In the genomic region with DNA sequence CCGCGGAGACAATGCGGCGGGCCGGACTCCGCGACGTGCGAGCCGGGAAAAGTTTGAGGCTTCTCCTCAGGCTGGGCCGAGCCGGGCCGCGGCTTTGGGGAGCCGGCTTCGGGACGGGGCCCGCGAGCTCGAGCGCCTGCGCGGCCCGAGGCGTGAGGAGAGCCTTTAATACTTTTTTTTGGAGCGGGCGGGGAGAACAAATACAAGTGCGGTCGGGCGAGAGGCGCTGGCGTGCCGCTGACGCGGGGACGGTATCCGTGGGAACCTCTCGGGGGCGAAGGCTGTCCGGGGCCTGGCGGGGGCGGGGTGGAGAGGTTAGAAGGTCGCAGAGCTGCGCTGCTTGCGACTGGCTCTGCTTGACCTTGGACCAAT, we compare ENCODE assay signal across 7 mouse cellular contexts.
A peak's percentile ranks its signal among the peaks of the same experiment; 100 is the strongest.
DNase-seq lines count a peak whose midpoint lies in the region; ATAC-seq and TF ChIP-seq lines count a peak whose summit lies in the region.

No protein-coding gene starts in this region.

- H3K4me3 ChIP-seq in intestine, embryonic 14.5 days (ENCODE audit: low read depth, low read length) = peak overlapping the region; percentile 73
- peak overlapping the region; percentile 80 for H3K4me3 ChIP-seq in midbrain, embryonic 10.5 days
- H3K4me3 ChIP-seq in small intestine, adult 2 months (ENCODE audit: low read depth, low read length) = peak overlapping the region; percentile 82

- H3K9ac ChIP-seq in intestine, embryonic 14.5 days (ENCODE audit: low read length) = peak overlapping the region; percentile 77

- peak; percentile 96 for DNase-seq in adrenal gland, adult 2 months
- DNase-seq in embryo, embryonic 10.5 days (ENCODE audit: low spot score) = peak; percentile 83
- DNase-seq in gastrocnemius, postnatal 14 days = peak; percentile 82
- DNase-seq in intestine, embryonic 14.5 days (ENCODE audit: low spot score) = peak; percentile 85
- DNase-seq in left cerebral cortex, postnatal 25 days (ENCODE audit: low spot score in 2 of 2) = peak; percentile 70
- DNase-seq in midbrain, embryonic 10.5 days (ENCODE audit: low spot score) = peak; percentile 90

- intact Hi-C loops in gastrocnemius, postnatal 14 days (cut with DNase I; ENCODE audit: low total_unique reads) = no loop called here
- intact Hi-C loops in left cerebral cortex, postnatal 25 days (cut with DNase I) = loop anchor here (2.0 kb wide), 1 partner anchor 126 kb away; no protein-coding TSS in a partner anchor

- H3K27me3 ChIP-seq in intestine, embryonic 14.5 days (replicated peaks; ENCODE audit: control insufficient read depth, insufficient read depth, low read length) = no peaks in the 10 kb centered on the region
- no peaks in the 10 kb centered on the region for H3K27me3 ChIP-seq in midbrain, embryonic 10.5 days (ENCODE audit: low read depth, poor library complexity, severe bottlenecking)
- no peaks in the 10 kb centered on the region for H3K27me3 ChIP-seq in small intestine, adult 2 months (ENCODE audit: control insufficient read depth, insufficient read depth, low read length)

- TF ChIP-seq CTCF in small intestine, adult 2 months (IDR thresholded peaks at IDR 0.05; ENCODE audit: extremely low read depth, insufficient read length, insufficient replicate concordance, low read depth, low read length) = no peak

- 0% methylated on average over 42 of the region's 45 CpGs for WGBS in intestine, embryonic 14.5 days
- WGBS in midbrain, embryonic 10.5 days = 0% methylated on average over 45 of the region's 45 CpGs
- WGBS in small intestine, adult 2 months = under 1% methylated on average over 45 of the region's 45 CpGs

- H3K36me3 ChIP-seq in intestine, embryonic 14.5 days (ENCODE audit: control insufficient read depth, insufficient read depth, low read length) = no peaks in the 10 kb centered on the region
- H3K36me3 ChIP-seq in midbrain, embryonic 10.5 days = no peaks in the 10 kb centered on the region
- no peaks in the 10 kb centered on the region for H3K36me3 ChIP-seq in small intestine, adult 2 months (ENCODE audit: control insufficient read depth, insufficient read depth, low read length)

- H3K4me2 ChIP-seq in intestine, embryonic 14.5 days (ENCODE audit: low read length) = peak overlapping the region; percentile 89

- peak overlapping the region; percentile 84 for H3K27ac ChIP-seq in intestine, embryonic 14.5 days (ENCODE audit: low read depth)
- peak overlapping the region; percentile 95 for H3K27ac ChIP-seq in midbrain, embryonic 10.5 days (replicated peaks)
- H3K27ac ChIP-seq in small intestine, adult 2 months (ENCODE audit: insufficient read depth, low read depth, low read length) = peak overlapping the region; percentile 65

- no peaks in the 10 kb centered on the region for H3K9me3 ChIP-seq in intestine, embryonic 14.5 days (ENCODE audit: control insufficient read depth, low read length)
- no peaks in the 10 kb centered on the region for H3K9me3 ChIP-seq in midbrain, embryonic 10.5 days (replicated peaks)

- peaks cover 5% of the 10 kb centered on the region; the same call in 1 of the 2 replicates for H3K4me1 ChIP-seq in intestine, embryonic 14.5 days (replicated peaks; ENCODE audit: control insufficient read depth, insufficient read depth, low read length)
- H3K4me1 ChIP-seq in midbrain, embryonic 10.5 days = peaks cover 36% of the 10 kb centered on the region
- no peaks in the 10 kb centered on the region for H3K4me1 ChIP-seq in small intestine, adult 2 months (ENCODE audit: control insufficient read depth, insufficient read depth, insufficient read length, low read length)

- TF ChIP-seq POLR2A in small intestine, adult 2 months (IDR thresholded peaks at IDR 0.05; ENCODE audit: low read depth, low read length) = no peak

- no peak; the same call in 1 of the 2 replicates for ATAC-seq in intestine, embryonic 14.5 days (replicated peaks; ENCODE audit: low FRiP score, low TSS enrichment, low read depth)
